Mouse (Mus musculus): Measurements from ENCODE around the gene Usp2. TPM values are rescaled to one million over a fixed set of nuclear protein-coding genes. Genes with fewer than 3 reads are reported as not detected.

Gene Usp2
- polyA plus RNA-seq, 1 experiment from 2014 or later: 11.0 TPM

DNA sequence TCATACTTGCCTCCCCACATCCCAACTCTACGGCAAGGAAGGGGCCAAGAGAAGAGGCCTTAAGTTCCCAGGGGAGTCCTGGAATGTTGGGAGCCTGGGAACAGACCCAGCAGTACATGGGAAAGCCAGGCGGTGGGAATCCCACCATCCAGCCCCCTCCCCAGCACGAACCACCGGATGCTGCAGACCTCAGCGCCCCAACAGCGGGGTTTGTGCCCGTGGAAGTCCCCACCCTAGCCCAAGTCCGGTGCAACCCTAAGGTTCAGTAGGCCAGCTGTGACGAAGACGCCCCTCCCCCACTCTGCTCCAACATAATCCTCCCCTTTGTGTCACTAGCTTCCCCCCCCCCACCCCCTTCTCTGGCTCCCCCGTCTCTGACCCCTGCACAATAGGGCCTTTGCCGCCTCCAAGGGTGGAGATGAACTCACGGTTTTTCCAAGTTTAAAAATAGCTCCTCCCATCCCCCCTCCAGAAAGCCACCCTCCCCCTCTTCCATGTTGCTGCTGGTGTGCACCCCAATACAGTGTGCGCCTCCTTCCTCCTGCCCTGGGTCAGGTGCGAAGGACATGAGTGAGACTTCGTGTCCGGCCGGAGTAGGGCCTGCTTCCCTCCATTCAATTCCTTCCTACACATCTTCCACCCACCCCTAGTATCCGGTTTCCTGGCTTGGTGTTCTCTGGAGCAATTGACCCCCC, 63.9 kb downstream of the Usp2 start:
- Histone ChIP-seq H3K4me1 (replicated peaks) (peaks cover 58% of the 10 kb centered on the region), H3K36me3 (no peaks in the 10 kb centered on the region), H3K27me3 (peaks cover 66% of the 10 kb centered on the region), H3K4me2 (peak overlapping the region; percentile 79), H3K27ac (peak overlapping the region; percentile 67; the same call in 1 of the 2 replicates), H3K9ac (replicated peaks) (peak overlapping the region; percentile 47), H3K9me3 (no peaks in the 10 kb centered on the region), H3K4me3 (replicated peaks) (peak overlapping the region; percentile 44)
- 24% methylated on average over 19 of the region's 19 CpGs for WGBS
- peak; percentile 27; the same call in 1 of the 2 replicates for ATAC-seq (ENCODE audit: insufficient number of reproducible peaks, insufficient read depth, low FRiP score, low TSS enrichment, low read depth)

DNA sequence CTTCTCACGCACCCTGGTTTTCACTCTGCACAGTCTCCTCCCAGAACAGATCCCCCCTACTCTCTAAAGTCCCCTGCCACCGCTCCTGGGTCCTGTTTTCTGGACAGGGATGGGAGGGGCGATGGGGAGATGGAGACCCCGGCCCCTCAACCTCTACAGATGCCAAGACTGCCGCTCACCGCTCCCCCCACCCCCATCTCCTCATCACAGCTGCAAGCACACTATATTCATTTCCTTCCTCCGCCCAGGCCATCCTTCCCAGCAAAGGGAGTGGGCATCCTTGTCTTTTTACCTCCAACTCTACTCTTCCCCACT, 64.4 kb downstream of the Usp2 start:
- H3K27ac ChIP-seq: peak overlapping the region; percentile 67; the same call in 1 of the 2 replicates
- no peak overlapping the region for H3K4me3 ChIP-seq (replicated peaks)
- 45% methylated on average over 7 of the region's 7 CpGs for WGBS
- H3K4me2 ChIP-seq: no peak overlapping the region
- no peak overlapping the region; the same call in 1 of the 2 replicates for H3K9ac ChIP-seq (replicated peaks)
- no peak for ATAC-seq (ENCODE audit: insufficient number of reproducible peaks, insufficient read depth, low FRiP score, low TSS enrichment, low read depth)
- no peaks in the 10 kb centered on the region for H3K36me3 ChIP-seq
- peaks cover 71% of the 10 kb centered on the region for H3K27me3 ChIP-seq
- H3K4me1 ChIP-seq (replicated peaks): peaks cover 61% of the 10 kb centered on the region
- H3K9me3 ChIP-seq: no peaks in the 10 kb centered on the region

DNA sequence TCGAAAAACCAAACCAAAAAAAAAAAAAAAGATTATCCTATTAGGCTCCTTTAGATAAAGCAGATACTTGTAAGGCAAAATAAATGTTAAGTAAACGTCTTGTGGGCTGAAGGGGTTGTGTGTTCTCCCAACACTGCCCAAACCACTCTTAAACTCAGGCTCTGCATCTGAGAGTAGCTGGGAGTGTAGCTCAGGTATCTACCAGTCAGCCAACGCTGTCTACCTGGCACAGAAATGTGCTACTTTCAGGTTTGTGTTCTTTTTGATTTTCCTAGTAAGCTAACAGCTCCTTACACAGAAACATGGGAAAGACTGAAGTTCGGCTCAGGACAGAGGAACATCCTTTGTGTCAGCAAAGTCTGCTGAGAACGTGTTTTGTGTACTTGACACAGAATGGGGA, 65.4 kb downstream of the Usp2 start:
- H3K27me3 ChIP-seq: peaks cover 81% of the 10 kb centered on the region
- 69% methylated on average over 5 of the region's 5 CpGs for WGBS

DNA sequence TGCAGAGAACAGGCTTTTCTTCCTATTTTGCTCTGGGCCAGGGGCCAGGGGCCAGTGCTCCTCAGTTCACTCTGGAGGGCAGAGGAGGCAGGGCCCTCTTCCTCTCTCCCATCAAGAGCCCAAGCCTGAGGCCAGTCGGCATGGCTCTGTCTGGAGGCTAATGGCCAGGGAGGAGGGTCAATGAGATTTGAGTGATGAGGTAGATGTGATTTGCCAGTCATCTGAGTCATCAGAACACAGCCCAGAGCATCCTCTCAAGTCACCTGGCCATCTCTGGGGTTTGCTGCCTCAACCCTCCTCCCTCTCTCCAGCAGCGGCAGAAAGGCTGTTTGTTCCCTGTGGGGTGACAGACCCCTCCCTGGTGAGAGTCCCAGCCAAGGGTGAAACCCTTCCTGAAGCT, 66.5 kb downstream of the Usp2 start:
- Histone ChIP-seq H3K9ac (replicated peaks) (no peak overlapping the region; the same call in 1 of the 2 replicates), H3K9me3 (no peaks in the 10 kb centered on the region), H3K36me3 (no peaks in the 10 kb centered on the region), H3K4me2 (peak overlapping the region; percentile 92), H3K4me1 (replicated peaks) (peaks cover 58% of the 10 kb centered on the region), H3K27me3 (peaks cover 83% of the 10 kb centered on the region), H3K27ac (0 out of 2 replicates have a peak overlapping the region, but pooled peaks have one; percentile 5), H3K4me3 (replicated peaks) (peak overlapping the region; percentile 55)
- WGBS: 4% methylated on average over 2 of the region's 2 CpGs
- no peak for ATAC-seq (ENCODE audit: insufficient number of reproducible peaks, insufficient read depth, low FRiP score, low TSS enrichment, low read depth)

More for the DNA sequence above, 65.4 kb downstream of the Usp2 start:
- no peaks in the 10 kb centered on the region for H3K9me3 ChIP-seq
- H3K4me3 ChIP-seq (replicated peaks): no peak overlapping the region
- no peak overlapping the region for H3K27ac ChIP-seq
- peaks cover 58% of the 10 kb centered on the region for H3K4me1 ChIP-seq (replicated peaks)
- H3K36me3 ChIP-seq: no peaks in the 10 kb centered on the region
- H3K4me2 ChIP-seq: no peak overlapping the region
- no peak for ATAC-seq (ENCODE audit: insufficient number of reproducible peaks, insufficient read depth, low FRiP score, low TSS enrichment, low read depth)
- H3K9ac ChIP-seq (replicated peaks): no peak overlapping the region

DNA sequence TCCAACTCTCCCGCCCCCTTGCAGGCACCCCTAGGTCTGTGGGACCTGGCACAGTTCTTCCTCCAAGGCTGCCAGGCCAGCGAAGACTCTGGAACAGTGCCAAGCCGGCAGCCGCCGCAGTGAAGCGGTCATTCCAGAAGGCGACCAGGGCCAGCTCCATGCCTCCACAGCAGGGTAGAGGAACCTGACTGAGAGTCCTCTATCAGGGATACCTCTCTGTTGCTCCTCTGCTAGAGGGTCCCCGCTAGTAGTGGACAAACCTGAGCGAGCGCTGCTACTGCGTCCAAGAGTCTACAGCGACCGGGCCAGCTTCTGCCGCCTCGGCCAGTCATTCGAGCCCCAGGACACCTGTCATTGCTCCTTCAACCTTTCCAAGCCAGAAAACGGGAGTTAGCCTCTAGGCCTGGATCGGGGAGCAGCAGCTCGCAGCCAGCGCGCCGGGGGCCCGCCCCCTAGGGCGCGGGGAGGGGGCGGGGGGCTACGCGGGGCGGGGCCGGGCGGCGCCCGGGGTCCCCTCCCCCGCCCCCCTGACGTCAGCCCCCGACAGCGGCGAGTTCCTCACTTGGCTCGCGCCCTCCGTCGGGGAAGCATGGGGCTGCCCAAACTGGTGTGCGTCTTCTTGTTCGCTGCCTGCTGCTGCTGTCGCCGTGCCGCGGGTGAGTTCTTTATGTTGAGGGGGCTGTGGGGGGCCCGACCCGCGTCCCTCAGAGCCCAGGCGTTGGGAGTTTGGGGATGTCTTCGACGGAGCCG, 67.5 kb downstream of the Usp2 start, which contains the start of gene Mcam:
Gene Mcam, plus strand, starts transcription at position 369 of the 750 bp plus-strand sequence.
- 2% methylated on average over 53 of the region's 55 CpGs for WGBS
- peaks cover 57% of the 10 kb centered on the region for H3K4me1 ChIP-seq (replicated peaks)

DNA sequence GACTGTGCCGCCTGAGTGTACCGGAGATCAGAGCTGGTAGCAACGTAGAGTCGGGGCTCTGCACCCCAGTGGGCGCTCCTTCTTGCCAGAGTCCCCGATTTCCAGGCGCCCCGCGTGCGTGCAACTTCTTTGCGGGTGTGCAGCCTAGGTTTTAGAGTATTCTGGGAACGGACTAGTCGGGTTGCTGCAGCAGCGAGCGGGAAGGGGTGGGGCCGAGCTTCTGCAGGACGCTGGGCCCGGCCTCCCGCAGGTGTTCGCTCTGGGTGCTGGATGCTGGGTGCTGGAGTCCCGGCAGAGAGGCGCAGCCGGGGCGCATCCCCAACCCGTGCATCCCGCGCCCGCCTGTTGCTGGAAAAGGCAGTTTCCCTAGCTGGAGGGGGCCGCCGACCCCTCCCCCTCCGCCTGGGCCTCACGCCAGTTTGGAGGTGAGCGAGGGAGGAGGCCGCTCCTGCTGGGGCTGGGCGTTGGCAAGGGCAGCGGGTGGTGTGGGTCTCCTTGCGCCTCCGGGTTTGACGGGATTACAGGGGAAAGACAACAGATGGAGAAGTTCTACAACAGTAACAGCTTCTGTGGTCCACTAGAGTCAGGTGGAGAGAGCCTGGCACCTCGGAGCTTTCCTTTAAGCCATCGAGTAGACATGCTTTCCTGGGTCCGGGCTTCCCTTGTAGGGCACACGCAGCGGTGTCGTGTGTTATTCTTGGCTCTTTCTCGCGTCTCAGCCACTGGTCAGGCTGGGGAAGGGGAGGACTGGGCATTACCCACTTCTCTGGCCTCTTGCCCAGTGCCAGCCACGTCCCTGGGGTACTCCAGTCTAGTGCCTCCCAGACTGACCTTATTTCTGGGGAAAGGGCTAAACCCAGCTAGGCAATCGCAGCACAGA, 68.3 kb downstream of the Usp2 start:
- Histone ChIP-seq H3K27ac (no peak overlapping the region; the same call in 1 of the 2 replicates), H3K9me3 (no peaks in the 10 kb centered on the region), H3K36me3 (peaks cover 14% of the 10 kb centered on the region), H3K4me3 (replicated peaks) (peak overlapping the region; percentile 55), H3K4me2 (peak overlapping the region; percentile 92), H3K27me3 (peaks cover 71% of the 10 kb centered on the region), H3K9ac (replicated peaks) (peak overlapping the region; percentile 63), H3K4me1 (replicated peaks) (peaks cover 48% of the 10 kb centered on the region)
- ATAC-seq (ENCODE audit: insufficient number of reproducible peaks, insufficient read depth, low FRiP score, low TSS enrichment, low read depth): no peak
- 2% methylated on average over 48 of the region's 49 CpGs for WGBS

More for the DNA sequence above, 67.5 kb downstream of the Usp2 start, which contains the start of gene Mcam:
- Histone ChIP-seq H3K36me3 (peaks cover 6% of the 10 kb centered on the region), H3K9ac (replicated peaks) (peak within 1 kb of the TSS; percentile 63), H3K27ac (peak within 1 kb of the TSS; percentile 42; the same call in 1 of the 2 replicates), H3K4me2 (peak within 1 kb of the TSS; percentile 92), H3K27me3 (peaks cover 77% of the 10 kb centered on the region), H3K4me3 (replicated peaks) (peak within 1 kb of the TSS; percentile 55), H3K9me3 (no peaks in the 10 kb centered on the region)
- peak; percentile 45; the same call in 1 of the 2 replicates for ATAC-seq (ENCODE audit: insufficient number of reproducible peaks, insufficient read depth, low FRiP score, low TSS enrichment, low read depth)

DNA sequence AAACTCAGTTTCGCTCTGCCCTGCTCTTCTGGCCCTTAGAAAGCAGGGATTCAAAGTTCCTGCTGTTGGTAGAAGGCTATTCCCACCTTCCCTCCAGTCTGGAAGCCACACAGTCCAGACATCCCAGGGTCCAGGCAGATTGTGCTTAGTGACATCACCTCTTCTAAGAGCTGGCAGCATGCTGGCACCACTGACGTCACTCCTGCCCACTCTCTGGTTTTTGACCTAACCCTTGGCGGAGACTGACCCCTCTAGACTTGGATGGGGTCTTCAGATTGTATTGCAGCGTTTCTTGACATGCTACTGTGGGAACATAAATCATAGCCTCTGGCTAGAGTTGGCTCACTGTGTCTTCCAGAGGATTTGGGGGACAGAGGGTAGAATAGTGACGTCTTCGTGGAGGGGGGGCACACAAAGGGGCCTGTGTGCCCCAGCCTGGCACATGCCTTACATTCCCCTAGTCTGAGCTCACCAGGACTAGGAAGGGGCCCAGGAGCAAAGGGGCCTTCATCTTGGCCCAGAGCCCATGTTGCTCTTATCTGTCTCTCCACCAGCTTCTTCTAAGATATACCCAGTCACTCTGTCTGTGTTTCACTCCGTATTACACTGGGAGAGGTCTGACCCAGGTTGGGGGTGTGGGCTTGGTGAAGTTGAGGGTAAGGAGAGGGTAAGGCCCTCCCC, 69.0 kb downstream of the Usp2 start:
- no peak for ATAC-seq (ENCODE audit: insufficient number of reproducible peaks, insufficient read depth, low FRiP score, low TSS enrichment, low read depth)
- Histone ChIP-seq H3K27me3 (peaks cover 66% of the 10 kb centered on the region), H3K4me1 (replicated peaks) (peaks cover 41% of the 10 kb centered on the region), H3K4me2 (peak overlapping the region; percentile 92), H3K9ac (replicated peaks) (peak overlapping the region; percentile 63), H3K9me3 (no peaks in the 10 kb centered on the region), H3K4me3 (replicated peaks) (peak overlapping the region; percentile 55), H3K36me3 (peaks cover 19% of the 10 kb centered on the region), H3K27ac (peak overlapping the region; percentile 23; the same call in 1 of the 2 replicates)
- 55% methylated on average over 7 of the region's 7 CpGs for WGBS

DNA sequence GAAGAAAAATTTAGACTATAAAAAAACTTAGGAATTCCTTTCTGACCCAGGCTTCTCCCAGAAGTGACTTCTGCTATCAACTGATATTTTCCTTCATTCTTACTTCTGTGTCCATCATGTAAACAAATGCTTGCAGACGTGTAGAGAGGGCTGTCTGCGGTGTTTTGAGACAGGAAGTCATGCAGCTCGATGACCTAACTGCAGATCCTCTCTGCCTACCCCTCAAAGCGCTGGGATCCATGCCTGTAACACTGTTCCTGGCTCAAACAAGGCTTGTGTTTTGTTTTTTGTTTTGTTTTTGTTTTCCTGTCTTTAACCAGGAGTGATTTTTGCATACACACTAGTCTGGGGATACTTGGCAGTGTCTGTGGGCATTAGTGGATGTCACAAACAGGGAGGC, 71.0 kb downstream of the Usp2 start:
- Histone ChIP-seq H3K4me1 (replicated peaks) (peaks cover 34% of the 10 kb centered on the region), H3K27ac (no peak overlapping the region), H3K36me3 (peaks cover 33% of the 10 kb centered on the region), H3K9me3 (no peaks in the 10 kb centered on the region), H3K9ac (replicated peaks) (no peak overlapping the region), H3K27me3 (peaks cover 46% of the 10 kb centered on the region), H3K4me3 (replicated peaks) (no peak overlapping the region), H3K4me2 (no peak overlapping the region)
- no peak for ATAC-seq (ENCODE audit: insufficient number of reproducible peaks, insufficient read depth, low FRiP score, low TSS enrichment, low read depth)
- 68% methylated on average over 4 of the region's 4 CpGs for WGBS

DNA sequence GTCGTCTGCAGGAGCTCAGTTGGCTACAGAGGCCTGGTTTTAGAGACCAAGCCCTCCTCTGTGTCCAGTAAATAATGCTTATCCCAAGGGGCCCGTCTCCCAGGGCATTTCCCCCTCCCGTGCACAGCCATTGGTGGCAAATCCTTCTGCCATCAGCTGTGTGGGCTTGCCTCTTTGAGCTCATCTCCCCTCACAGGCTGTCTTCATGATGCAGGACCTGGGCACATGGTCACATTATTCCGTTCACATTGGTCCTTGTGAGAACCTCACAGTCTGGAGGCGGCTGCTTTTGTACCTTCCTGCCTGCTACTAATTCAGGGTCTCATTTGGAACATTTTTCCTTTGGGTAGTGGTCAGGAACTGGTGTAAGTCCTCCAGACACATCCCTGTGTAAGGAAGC, 75.1 kb downstream of the Usp2 start:
- Histone ChIP-seq H3K9me3 (no peaks in the 10 kb centered on the region), H3K9ac (replicated peaks) (no peak overlapping the region), H3K4me2 (no peak overlapping the region), H3K36me3 (peaks cover 65% of the 10 kb centered on the region), H3K4me3 (replicated peaks) (no peak overlapping the region), H3K27ac (no peak overlapping the region), H3K4me1 (replicated peaks) (no peaks in the 10 kb centered on the region), H3K27me3 (peaks cover 5% of the 10 kb centered on the region)
- WGBS: 64% methylated on average over 5 of the region's 5 CpGs
- no peak for ATAC-seq (ENCODE audit: insufficient number of reproducible peaks, insufficient read depth, low FRiP score, low TSS enrichment, low read depth)

DNA sequence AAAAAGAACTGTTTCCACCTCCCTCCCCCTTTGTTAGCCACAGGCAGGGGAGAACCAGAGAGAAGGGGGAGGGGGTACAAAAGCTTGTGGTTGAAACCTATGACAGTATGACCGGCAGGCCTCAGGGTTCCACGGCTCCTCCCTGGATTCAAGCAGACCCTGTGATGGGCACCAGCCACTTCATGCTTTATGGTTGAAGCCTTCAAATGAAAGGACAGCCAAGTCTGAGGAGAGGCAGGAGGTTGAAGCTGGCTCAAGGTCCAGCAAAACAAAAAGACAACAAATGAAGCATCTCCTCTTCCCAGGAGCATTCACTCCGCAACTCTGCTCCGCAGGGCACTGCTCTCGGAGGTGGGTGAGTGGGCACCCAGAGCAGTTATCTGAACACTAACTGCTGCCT, 76.6 kb downstream of the Usp2 start:
- no peak for ATAC-seq (ENCODE audit: insufficient number of reproducible peaks, insufficient read depth, low FRiP score, low TSS enrichment, low read depth)
- Histone ChIP-seq H3K4me3 (replicated peaks) (no peak overlapping the region), H3K36me3 (peaks cover 74% of the 10 kb centered on the region), H3K9ac (replicated peaks) (no peak overlapping the region), H3K27me3 (no peaks in the 10 kb centered on the region), H3K9me3 (no peaks in the 10 kb centered on the region), H3K27ac (no peak overlapping the region), H3K4me2 (no peak overlapping the region), H3K4me1 (replicated peaks) (no peaks in the 10 kb centered on the region)
- 87% methylated on average over 5 of the region's 5 CpGs for WGBS
